Mouse (Mus musculus) erythroblast, embryonic 14.5 days (primary cell): ENCODE data around the gene Cacnb3.

ENCODE experiments used
- GATA1 ChIP-seq: IDR thresholded peaks from 2 replicates; pipeline ENCODE4 v1.6.1; 2012; ENCODE audit warnings: low read length, inconsistent platforms, mixed read lengths
- TAL1 ChIP-seq: IDR thresholded peaks from 3 replicates; pipeline ENCODE4 v1.6.1; 2012; ENCODE audit warnings: low read length, inconsistent platforms, mixed read lengths

DNA sequence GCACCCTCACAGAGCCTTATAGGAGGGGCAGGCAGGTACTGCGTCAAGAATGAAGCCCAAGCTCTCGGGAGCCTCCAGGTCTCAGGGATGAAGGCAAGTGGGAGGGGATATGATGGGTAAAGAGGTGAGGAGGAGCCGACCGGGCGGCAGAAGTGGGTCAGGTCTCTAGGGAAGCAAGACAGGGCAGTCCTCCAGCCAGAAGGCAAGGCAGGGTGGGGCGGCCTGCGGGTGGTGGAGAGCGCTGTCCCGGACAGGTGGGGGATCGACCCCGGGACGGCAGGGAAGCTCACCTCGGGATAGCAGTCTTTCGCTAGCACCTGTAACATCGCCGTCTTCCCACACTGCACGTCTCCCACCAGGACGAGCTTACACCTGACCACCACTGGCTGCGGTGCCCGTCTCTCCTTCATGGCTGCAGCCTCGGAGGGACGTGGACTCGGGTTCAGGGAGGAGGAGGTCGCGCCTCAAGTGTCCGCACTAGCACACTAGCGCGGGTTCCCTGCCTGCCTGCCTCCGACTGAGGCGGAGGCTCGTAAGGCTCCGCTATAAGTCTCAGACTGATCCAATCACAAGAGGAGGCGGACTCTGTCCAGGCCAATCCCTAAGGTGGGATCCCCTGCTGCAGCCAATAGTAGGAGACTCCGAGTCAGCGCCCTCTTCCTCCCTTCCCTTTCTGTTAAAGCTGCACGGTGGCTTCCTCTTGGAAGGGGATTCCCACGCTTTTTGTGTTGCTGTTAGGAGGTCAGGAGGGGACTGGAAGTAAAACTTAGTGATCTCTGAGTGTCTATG is 46.5 kb downstream of the Cacnb3 start, which contains the start of gene Rnd1:
- TF ChIP-seq GATA1 (no peak), TAL1 (no peak)
